Mouse (Mus musculus) right cerebral cortex, postnatal 25 days (tissue): Measurements from ENCODE around the gene Cct5.
"Not testable (repeated sequence)": the region's sequence is repeated elsewhere in the genome, so short reads cannot be mapped to it uniquely, and the experiment has no call there.

ENCODE experiments used
- DNase-seq: peaks from one replicate; pipeline ENCODE4 v3.0.0; 2022

Cct5 gene

GRCm38 (mm10) chr15:31595651-31596050 lies 6.0 kb downstream of the Cct5 start:
- DNase-seq: no peak

- no peak for DNase-seq
These were observed 7.3 kb downstream of the Cct5 start for GRCm38 (mm10) chr15:31594260-31594659.

DNA sequence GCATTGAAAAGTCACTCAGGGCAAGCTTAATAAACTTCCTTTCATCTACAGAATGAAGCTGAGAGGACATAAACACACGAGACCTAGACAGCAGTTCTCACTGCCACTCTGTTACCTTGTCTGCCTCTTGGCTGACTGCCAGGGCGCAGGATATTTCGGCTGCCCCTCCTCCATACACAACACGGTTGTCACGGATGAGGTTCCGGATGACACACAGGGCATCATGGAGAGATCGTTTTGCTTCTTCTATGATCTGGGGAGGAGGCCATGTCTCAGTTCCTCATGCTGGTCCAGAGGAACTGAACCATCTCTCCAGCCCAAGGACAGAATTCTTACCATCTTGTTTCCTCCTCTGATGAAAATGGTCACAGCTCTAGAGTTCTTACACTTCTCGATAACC lies 9.1 kb downstream of the Cct5 start:
- no peak for DNase-seq

- no peak for DNase-seq
These were observed 11.4 kb downstream of the Cct5 start for GRCm38 (mm10) chr15:31590176-31590575.

DNA sequence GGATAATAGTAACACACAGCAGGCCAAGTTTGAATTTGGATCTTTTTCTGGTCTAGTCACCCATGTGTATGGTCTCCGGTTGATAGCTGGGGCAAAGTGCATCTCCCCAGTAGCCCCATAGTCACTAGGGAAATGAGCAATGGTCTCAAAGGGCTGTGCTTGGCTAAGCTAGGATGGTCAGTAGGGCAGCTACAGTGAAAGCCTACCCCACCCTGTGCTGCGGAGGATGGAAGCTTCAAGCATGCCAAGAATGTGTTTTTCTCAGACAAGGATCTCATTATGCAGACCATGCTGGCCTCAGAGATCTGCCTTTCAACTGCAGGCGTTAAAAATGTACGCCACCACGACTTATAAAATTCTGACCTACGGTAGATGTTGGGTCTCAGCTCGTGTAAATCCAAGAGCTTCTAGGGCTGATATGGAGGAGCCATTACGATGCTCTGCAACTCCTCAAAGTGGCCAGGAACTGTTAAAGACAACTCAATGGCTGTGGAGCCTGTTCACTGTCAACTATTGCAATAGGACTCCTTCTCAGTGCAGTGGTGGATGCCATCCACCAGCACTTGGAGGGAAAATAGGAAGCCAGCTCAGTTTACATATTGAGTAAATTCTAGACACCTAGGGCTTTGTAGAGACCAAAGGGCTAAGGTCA lies 12.5 kb downstream of the Cct5 start:
- no peak for DNase-seq

DNA sequence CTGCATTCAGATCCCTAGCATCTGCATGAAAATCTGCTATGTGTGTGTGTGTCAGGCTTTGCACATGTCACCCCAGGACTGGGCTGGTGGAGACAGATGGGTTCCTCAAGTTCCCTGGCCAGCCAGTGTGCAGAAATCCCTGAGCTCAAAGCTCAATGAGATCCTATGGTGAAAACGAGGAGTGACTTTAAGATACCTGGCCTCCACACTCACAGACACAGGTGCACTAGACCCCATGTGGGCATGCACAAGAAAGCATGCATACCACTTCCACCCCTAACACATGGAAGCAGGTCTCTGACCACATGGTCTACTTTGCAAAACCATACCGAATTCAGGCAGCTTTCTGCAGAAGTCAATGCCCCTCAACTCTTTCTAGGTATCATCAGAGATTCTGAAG lies 13.8 kb downstream of the Cct5 start:
- DNase-seq: no peak

DNA sequence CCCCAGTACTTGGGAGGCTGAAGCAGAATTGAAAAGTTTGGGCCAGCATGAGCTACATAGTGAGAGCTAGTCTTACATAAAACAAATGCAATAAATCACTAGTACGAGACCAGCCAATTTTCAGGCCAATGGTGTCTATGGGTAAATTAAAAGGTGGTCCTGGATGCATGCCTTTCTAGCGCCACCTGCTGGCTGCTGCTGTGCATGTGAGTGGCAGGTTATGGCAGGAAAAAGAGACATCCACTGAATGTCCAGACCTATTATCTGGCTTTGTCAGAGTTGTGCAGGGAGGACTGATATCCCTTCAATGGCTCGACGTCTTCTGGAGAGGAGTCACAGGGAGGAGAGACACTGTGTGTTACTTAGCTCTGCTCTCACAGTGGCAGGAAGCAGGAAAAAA lies 15.1 kb downstream of the Cct5 start:
- peak; percentile 80 for DNase-seq

GRCm38 (mm10) chr15:31586088-31586487 lies 15.5 kb downstream of the Cct5 start:
- DNase-seq: no peak

DNA sequence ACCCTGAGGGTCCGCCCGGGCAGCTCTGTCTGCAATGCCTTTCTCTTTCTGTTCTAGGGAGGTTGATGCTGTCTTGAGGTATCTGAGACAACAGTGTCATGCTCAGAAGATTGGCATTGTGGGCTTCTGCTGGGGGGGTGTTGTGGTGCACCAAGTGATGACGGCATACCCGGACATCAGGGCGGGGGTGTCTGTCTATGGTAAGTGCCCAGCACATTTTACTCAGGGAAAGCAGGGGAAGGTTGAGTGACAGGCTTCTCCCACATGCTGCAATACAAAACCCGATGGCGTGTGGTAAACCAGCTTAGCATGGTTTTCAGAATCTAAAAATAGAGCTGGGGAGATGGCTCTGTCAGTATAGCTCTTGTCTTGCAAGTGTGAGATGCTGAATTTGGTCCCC lies 16.4 kb downstream of the Cct5 start:
- no peak for DNase-seq

GRCm38 (mm10) chr15:31583304-31584085 lies 18.1 kb downstream of the Cct5 start:
- no peak for DNase-seq

GRCm38 (mm10) chr15:31581086-31581485 lies 20.5 kb downstream of the Cct5 start:
- DNase-seq: not testable (repeated sequence)

- DNase-seq: no peak
These were observed 25.5 kb downstream of the Cct5 start for GRCm38 (mm10) chr15:31576076-31576475.

DNA sequence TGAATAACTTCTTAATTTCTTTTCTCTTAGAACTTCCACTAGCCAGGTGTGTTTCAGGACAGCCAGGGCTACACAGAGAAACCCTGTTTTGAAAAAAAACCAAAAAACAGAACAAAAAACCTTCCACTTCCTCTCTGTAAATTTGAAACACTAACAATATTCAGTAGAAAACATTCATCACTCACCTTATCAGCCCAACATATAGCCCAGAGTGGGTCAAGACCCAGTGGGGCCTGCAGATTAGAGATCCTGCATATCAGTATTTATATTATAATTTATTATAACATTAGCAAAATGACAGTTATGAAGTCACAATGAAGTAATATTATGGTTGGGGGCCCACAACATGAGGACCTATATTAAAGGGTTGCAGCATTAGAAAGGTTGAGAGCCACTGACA lies 27.9 kb downstream of the Cct5 start:
- no peak for DNase-seq

GRCm38 (mm10) chr15:31573287-31573686 lies 28.3 kb downstream of the Cct5 start:
- DNase-seq: no peak

- peak; percentile 62 for DNase-seq
These were observed 29.5 kb downstream of the Cct5 start for GRCm38 (mm10) chr15:31571906-31572722.

- DNase-seq: no peak
These were observed 30.6 kb downstream of the Cct5 start for GRCm38 (mm10) chr15:31570959-31571358.

DNA sequence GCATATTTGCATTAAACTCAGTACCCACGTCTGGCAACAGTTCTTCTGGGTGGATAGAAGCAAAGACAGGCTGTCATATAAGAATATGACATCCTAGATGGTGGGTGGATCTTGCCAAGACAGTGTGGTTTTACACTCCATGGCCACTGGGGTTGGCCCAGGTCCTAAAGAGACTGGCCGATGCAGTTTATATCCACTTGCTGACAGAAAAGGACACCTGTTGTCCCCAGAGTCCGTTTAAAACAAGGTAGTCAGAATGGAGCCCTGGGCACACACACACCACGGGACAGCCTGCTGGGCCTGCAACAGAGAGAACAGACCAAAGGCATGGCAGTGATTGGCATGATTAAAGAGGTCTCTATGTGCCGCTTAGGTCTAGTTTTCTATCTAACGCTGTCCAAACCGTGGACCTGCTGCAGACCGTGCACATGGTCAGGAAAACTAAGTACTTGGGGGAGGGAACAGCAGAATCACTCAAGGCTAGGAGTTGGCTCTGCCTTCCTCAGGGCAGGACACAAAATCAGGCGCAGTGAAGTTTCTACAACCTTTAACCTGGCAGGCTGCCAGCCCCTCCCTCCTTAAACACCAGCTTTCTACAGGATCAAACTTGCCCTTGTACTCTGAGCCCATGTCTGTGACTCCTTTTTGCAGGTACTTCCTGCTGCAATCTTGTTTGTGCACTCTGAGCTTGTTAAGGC lies 32.1 kb downstream of the Cct5 start:
- no peak for DNase-seq

- DNase-seq: no peak
These were observed 33.0 kb downstream of the Cct5 start for GRCm38 (mm10) chr15:31568581-31568996.

GRCm38 (mm10) chr15:31567431-31567830 lies 34.2 kb downstream of the Cct5 start:
- no peak for DNase-seq

- no peak for DNase-seq
These were observed 35.8 kb downstream of the Cct5 start for GRCm38 (mm10) chr15:31565786-31566185.

DNA sequence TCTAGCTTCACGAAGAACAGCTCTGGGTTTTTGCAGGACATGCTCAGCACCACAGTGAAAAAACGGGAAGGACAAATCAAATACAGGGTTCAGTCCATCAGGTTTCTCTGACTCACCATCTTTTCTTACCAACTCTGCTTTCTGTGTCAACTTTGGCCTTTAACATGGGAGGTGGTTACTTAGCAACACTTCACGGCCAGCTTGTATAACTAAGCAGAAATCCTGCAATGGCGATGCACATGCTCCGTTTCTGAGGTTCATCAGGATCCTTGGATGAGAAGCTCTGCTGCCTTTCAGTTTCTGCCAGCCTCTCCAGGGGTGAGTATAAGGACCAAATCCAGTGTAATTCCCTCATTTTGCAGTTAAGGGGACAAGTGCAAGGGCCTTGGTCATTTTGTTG lies 36.4 kb downstream of the Cct5 start, which contains the start of gene Cmbl:
Gene Cmbl, plus strand, starts transcription at position 206 of the 400 bp plus-strand sequence.
- DNase-seq: no peak

DNA sequence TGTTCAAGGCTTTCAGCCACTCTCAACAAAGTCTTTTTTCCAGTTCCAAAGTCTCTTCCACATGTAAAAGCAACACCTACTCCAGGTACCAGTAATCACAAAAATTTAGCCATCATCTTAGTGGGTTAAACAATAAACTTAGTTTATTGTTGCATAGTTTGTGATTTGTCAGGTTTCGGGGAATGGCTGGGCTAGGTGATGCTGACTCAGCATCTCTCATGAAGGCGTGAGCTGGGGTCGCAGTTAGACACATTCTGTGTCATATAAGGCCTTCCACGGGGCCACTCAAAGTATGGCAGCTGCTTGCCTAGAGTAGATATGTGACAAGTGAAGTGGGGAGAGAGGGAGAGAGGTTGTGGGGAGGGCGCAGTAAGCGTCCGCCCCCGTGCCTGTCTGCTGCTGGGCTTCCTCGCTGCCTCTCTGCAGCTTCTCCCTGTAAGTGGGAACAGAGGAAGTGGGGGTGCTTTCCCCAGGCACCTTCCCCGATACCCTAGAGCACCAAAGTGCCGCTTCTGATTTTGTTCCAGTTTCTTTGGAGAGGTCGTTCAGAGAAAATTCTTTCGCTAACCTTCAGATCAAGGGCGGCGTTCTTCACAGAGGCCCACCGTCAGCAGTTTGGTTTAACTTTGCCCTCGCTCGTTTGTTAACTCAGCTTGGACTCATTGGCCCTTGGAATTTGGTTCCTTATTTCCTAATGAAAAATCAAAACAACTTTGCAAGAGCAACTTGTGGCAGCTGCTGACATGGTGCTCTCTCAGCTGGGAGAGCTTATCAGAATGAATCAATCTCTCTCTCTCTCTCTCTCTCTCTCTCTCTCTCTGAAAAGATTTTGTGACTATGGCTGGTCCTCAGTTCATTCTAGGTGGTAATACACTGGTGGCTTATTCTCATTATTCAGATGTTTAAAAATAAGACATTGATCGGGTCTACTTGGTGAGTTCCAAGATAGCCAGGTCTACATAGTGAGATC lies 37.7 kb downstream of the Cct5 start:
- no peak for DNase-seq
